Mouse (Mus musculus) limb, embryonic 15.5 days (tissue): ENCODE measurements around the gene Gm13762. TPM values are rescaled to one million over a fixed set of nuclear protein-coding genes. Genes with fewer than 3 reads are reported as not detected.
"Not testable (repeated sequence)": the region's sequence is repeated elsewhere in the genome, so short reads cannot be mapped to it uniquely, and the experiment has no call there.

ENCODE experiments used
- ATAC-seq: fragments of 200-750 bp; cut with Nextera tagmentation; 2 replicates; pipeline ENCODE4 v1.8.0; 2017; ENCODE audit warnings: low read depth, moderate TSS enrichment; ENCODE audit not compliant: insufficient number of reproducible peaks, low FRiP score, low TSS enrichment
- H3K27ac ChIP-seq: fragments of 300-500 bp; sonication (generic); 2 replicates; pipeline ENCODE4 v1.5.1; 2015; ENCODE audit warnings: moderate library complexity, mild to moderate bottlenecking, inconsistent platforms
- H3K27me3 ChIP-seq: fragments of 300-500 bp; sonication (generic); 2 replicates; pipeline ENCODE4 v1.6.1; 2015; ENCODE audit warnings: inconsistent platforms
- H3K36me3 ChIP-seq: fragments of 300-500 bp; sonication (generic); 2 replicates; pipeline ENCODE4 v1.6.1; 2015; ENCODE audit warnings: inconsistent platforms
- H3K4me1 ChIP-seq: fragments of 300-500 bp; sonication (generic); 2 replicates; pipeline ENCODE4 v1.6.1; 2015; ENCODE audit warnings: inconsistent platforms
- H3K4me2 ChIP-seq: fragments of 300-500 bp; sonication (generic); 2 replicates; pipeline ENCODE4 v1.6.1; 2015; ENCODE audit warnings: mild to moderate bottlenecking, inconsistent platforms
- H3K4me3 ChIP-seq: fragments of 300-500 bp; sonication (generic); 2 replicates; pipeline ENCODE4 v1.5.1; 2015; ENCODE audit warnings: mild to moderate bottlenecking, inconsistent platforms
- H3K9ac ChIP-seq: fragments of 300-500 bp; sonication (generic); 2 replicates; pipeline ENCODE4 v1.6.1; 2015; ENCODE audit warnings: inconsistent platforms
- H3K9me3 ChIP-seq: fragments of 300-500 bp; sonication (generic); 2 replicates; pipeline ENCODE4 v1.6.1; 2016; ENCODE audit warnings: inconsistent platforms
- WGBS: fragments of 180-500 bp; shearing (Covaris S2); methylation state at CpG from one replicate; pipeline ENCODE4 v1.1.7; 2015; 5-methylcytosine and 5-hydroxymethylcytosine counted together
- polyA plus RNA-seq: library from polyadenylated mRNA; unstranded; fragments of >200 nt; fragmentation: Nextera tagmentation; extraction: Ambion mirVana; gene quantifications from 2 replicates; pipeline ENCODE4 v1.2.1, GENCODE M21; 2015

Gene Gm13762
- polyA plus RNA-seq = not detected in 2 replicates

- WGBS = 88% methylated on average over 1 of the region's 1 CpGs
- H3K9me3 ChIP-seq = no peaks in the 10 kb centered on the region
- no peaks in the 10 kb centered on the region for H3K4me1 ChIP-seq
- ATAC-seq = no peak
- H3K27ac ChIP-seq = no peak within 1 kb of the TSS
- no peaks in the 10 kb centered on the region for H3K27me3 ChIP-seq
- no peak within 1 kb of the TSS for H3K9ac ChIP-seq
- H3K4me2 ChIP-seq = no peak within 1 kb of the TSS
- no peak within 1 kb of the TSS for H3K4me3 ChIP-seq
- no peaks in the 10 kb centered on the region for H3K36me3 ChIP-seq
Observed at GRCm38 (mm10) chr2:88980181-88980580, at the start of gene Gm13762. TSS of gene Gm13762 (minus strand) at chr2:88980281.

GRCm38 (mm10) chr2:89021436-89021835 is 41.4 kb upstream of the Gm13762 start:
- not testable (repeated sequence) for H3K27me3 ChIP-seq, H3K4me2 ChIP-seq, H3K9me3 ChIP-seq, ATAC-seq, H3K36me3 ChIP-seq, H3K4me1 ChIP-seq, H3K27ac ChIP-seq, H3K4me3 ChIP-seq, H3K9ac ChIP-seq
- WGBS = 67% methylated on average over 3 of the region's 3 CpGs

DNA sequence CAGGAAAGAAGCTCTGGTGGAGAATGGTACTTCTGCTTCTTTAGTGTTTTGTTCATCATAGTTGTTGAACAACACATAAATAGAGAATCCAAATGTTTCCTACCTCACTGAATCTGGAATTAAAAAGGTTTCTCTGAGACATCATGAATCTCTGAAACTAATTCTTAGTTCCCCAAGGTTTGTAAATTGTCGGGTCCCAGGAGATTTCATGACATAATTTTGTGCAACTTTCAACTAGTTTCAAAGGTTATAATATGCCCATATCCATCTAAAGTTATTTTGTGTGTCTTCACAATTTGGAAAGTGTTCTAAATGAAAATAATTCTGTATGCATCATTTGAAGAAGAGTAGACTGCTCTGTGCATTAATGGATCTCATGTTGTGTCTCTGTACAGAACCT is 38.2 kb upstream of the Gm13762 start, which contains the start of gene Olfr1216:
Olfr1216 (minus strand) TSS at position 101 of the 400 bp plus-strand sequence.
- H3K4me2 ChIP-seq = no peak within 1 kb of the TSS
- no peaks in the 10 kb centered on the region for H3K27me3 ChIP-seq
- 65% methylated on average over 1 of the region's 1 CpGs for WGBS
- H3K9ac ChIP-seq = no peak within 1 kb of the TSS
- no peaks in the 10 kb centered on the region for H3K9me3 ChIP-seq
- no peaks in the 10 kb centered on the region for H3K4me1 ChIP-seq
- H3K4me3 ChIP-seq = no peak within 1 kb of the TSS
- H3K36me3 ChIP-seq = no peaks in the 10 kb centered on the region
- no peak within 1 kb of the TSS for H3K27ac ChIP-seq
- no peak for ATAC-seq

- Histone ChIP-seq H3K4me2 (no peak within 1 kb of the TSS), H3K36me3 (no peaks in the 10 kb centered on the region), H3K9ac (no peak within 1 kb of the TSS), H3K4me1 (no peaks in the 10 kb centered on the region), H3K27ac (no peak within 1 kb of the TSS), H3K27me3 (no peaks in the 10 kb centered on the region), H3K4me3 (no peak within 1 kb of the TSS), H3K9me3 (no peaks in the 10 kb centered on the region)
- ATAC-seq = no peak
- WGBS = 66% methylated on average over 2 of the region's 2 CpGs
Observed at GRCm38 (mm10) chr2:89006873-89007272, 26.8 kb upstream of the Gm13762 start, which contains the start of gene Olfr1215. TSS of gene Olfr1215 (minus strand) at chr2:89006973.

- H3K9me3 ChIP-seq = no peaks in the 10 kb centered on the region
- WGBS = 74% methylated on average over 1 of the region's 1 CpGs
- no peaks in the 10 kb centered on the region for H3K27me3 ChIP-seq
- no peak within 1 kb of the TSS for H3K27ac ChIP-seq
- no peaks in the 10 kb centered on the region for H3K36me3 ChIP-seq
- H3K9ac ChIP-seq = no peak within 1 kb of the TSS
- no peaks in the 10 kb centered on the region for H3K4me1 ChIP-seq
- no peak within 1 kb of the TSS for H3K4me3 ChIP-seq
- H3K4me2 ChIP-seq = no peak within 1 kb of the TSS
- no peak for ATAC-seq
Observed at GRCm38 (mm10) chr2:88992553-88992952, 12.5 kb upstream of the Gm13762 start, which contains the start of gene Olfr1214. TSS of gene Olfr1214 (minus strand) at chr2:88992653.

DNA sequence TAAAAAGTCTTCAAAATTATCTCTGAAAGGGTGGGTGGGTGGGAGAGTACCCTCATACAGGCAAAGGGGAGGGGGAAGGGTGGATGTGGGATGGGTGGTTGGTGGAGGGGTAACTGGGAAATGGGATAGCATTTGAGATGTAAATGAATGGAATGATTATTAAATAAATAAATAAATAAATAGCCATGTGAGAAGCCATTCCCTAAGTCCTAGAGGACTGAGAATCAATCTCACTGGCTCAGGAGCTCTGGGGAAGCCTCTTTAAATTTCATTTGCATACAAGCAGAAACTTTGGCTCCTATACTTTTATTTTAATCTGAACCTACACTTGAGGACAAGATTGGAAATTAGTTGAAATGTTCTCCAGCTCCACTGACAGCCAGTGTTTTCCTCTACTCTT is 26.4 kb downstream of the Gm13762 start, which contains the start of gene Olfr1212:
Olfr1212 (plus strand) TSS at position 301 of the 400 bp plus-strand sequence.
- Histone ChIP-seq H3K4me2 (no peak within 1 kb of the TSS), H3K36me3 (no peaks in the 10 kb centered on the region), H3K4me1 (no peaks in the 10 kb centered on the region), H3K9ac (no peak within 1 kb of the TSS), H3K9me3 (no peaks in the 10 kb centered on the region), H3K27ac (no peak within 1 kb of the TSS), H3K4me3 (no peak within 1 kb of the TSS), H3K27me3 (no peaks in the 10 kb centered on the region)
- no peak for ATAC-seq

DNA sequence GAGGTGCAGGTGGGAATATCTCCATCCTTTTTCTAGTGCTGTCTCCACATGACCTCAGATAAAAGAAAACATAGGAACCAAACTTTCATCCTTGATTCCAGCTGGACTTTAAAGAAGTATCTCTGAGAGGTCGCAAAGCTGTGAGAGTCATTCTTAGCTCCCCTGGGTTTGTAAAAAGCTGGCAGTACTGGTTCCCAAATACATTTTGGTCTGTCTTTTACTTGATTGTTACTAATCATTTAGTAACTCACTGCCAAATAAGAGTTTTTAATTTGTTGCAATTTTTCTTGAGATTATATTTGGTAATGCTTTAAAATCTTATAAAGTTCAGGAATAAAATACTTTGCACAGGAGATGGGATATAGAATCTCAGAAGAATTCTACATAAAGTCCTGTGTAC is 42.1 kb downstream of the Gm13762 start, which contains the start of gene Olfr1211:
Olfr1211 (minus strand) TSS at position 101 of the 400 bp plus-strand sequence.
- ATAC-seq = no peak
- Histone ChIP-seq H3K4me2 (no peak within 1 kb of the TSS), H3K27ac (no peak within 1 kb of the TSS), H3K27me3 (no peaks in the 10 kb centered on the region), H3K36me3 (no peaks in the 10 kb centered on the region), H3K4me1 (no peaks in the 10 kb centered on the region), H3K9me3 (no peaks in the 10 kb centered on the region), H3K4me3 (no peak within 1 kb of the TSS), H3K9ac (no peak within 1 kb of the TSS)
- WGBS = 87% methylated on average over 1 of the region's 1 CpGs

Other genes starting within 250 kb of the Gm13762 start
- not detected in 2 replicates for gene Olfr1197, start 247.9 kb downstream of the Gm13762 start, polyA plus RNA-seq
- gene Olfr1198, start 228.9 kb downstream of the Gm13762 start, polyA plus RNA-seq = not detected in 2 replicates
- not detected in 2 replicates for gene Olfr1199, start 219.8 kb downstream of the Gm13762 start, polyA plus RNA-seq
- gene Olfr1200, start 209.8 kb downstream of the Gm13762 start, polyA plus RNA-seq = not detected in 2 replicates
- gene Olfr1201, start 187.2 kb downstream of the Gm13762 start, polyA plus RNA-seq = not detected in 2 replicates
- gene Olfr1202, start 165.8 kb downstream of the Gm13762 start, polyA plus RNA-seq = not detected in 2 replicates
- not detected in 2 replicates for gene Olfr1205, start 150.5 kb downstream of the Gm13762 start, polyA plus RNA-seq
- gene Olfr1204, start 131.0 kb downstream of the Gm13762 start, polyA plus RNA-seq = not detected in 2 replicates
- not detected in 2 replicates for gene Olfr1206, start 117.0 kb downstream of the Gm13762 start, polyA plus RNA-seq
- gene Olfr1208, start 78.0 kb downstream of the Gm13762 start, polyA plus RNA-seq = not detected in 2 replicates
- gene Olfr1209, start 65.1 kb downstream of the Gm13762 start, polyA plus RNA-seq = not detected in 2 replicates
- not detected in 2 replicates for gene Olfr1211, start 42.2 kb downstream of the Gm13762 start, polyA plus RNA-seq
- not detected in 2 replicates for gene Olfr1212, start 26.3 kb downstream of the Gm13762 start, polyA plus RNA-seq
- not detected in 2 replicates for gene Olfr1214, start 12.4 kb upstream of the Gm13762 start, polyA plus RNA-seq
- gene Olfr1215, start 26.7 kb upstream of the Gm13762 start, polyA plus RNA-seq = not detected in 2 replicates
- gene Olfr1216, start 38.1 kb upstream of the Gm13762 start, polyA plus RNA-seq = not detected in 2 replicates
- gene Olfr1217, start 51.8 kb upstream of the Gm13762 start, polyA plus RNA-seq = not detected in 2 replicates
- not detected in 2 replicates for gene Olfr1218, start 80.9 kb upstream of the Gm13762 start, polyA plus RNA-seq
- not detected in 2 replicates for gene Olfr1219, start 103.2 kb upstream of the Gm13762 start, polyA plus RNA-seq
- not detected in 2 replicates for gene Olfr1220, start 126.6 kb upstream of the Gm13762 start, polyA plus RNA-seq
- gene Olfr1221, start 137.0 kb upstream of the Gm13762 start, polyA plus RNA-seq = not detected in 2 replicates
- gene Olfr1222, start 152.8 kb upstream of the Gm13762 start, polyA plus RNA-seq = not detected in 2 replicates
- not detected in 2 replicates for gene Olfr1223, start 171.3 kb upstream of the Gm13762 start, polyA plus RNA-seq
- gene Olfr1224-ps1, start 183.8 kb upstream of the Gm13762 start, polyA plus RNA-seq = not detected in 2 replicates
- not detected in 2 replicates for gene Olfr1225, start 194.4 kb upstream of the Gm13762 start, polyA plus RNA-seq
- gene Olfr1226, start 219.8 kb upstream of the Gm13762 start, polyA plus RNA-seq = not detected in 2 replicates